Mouse (Mus musculus) adrenal gland, postnatal 25 days (tissue): ENCODE measurements at regions not wholly inside any gene's neighbourhood (a gene's known extent, or its start where the extent isn't known, plus 50 kb on each side); places are given as distances from the start of the nearest gene placed in this dataset.

Experiments
- DNase-seq: peaks from one replicate; pipeline ENCODE4 v3.0.0; 2021; ENCODE audit warnings: mixed read lengths

GRCm38 (mm10) chr9:120677216-120677615, 106.0 kb downstream of the Rpl14 start:
- DNase-seq = no peak

GRCm38 (mm10) chr9:120679822-120680426, 108.7 kb downstream of the Rpl14 start:
- no peak for DNase-seq

- no peak for DNase-seq
Measured at GRCm38 (mm10) chr9:120681404-120681803, 110.2 kb downstream of the Rpl14 start.

GRCm38 (mm10) chr9:120685961-120686360, 114.7 kb downstream of the Rpl14 start:
- no peak for DNase-seq

GRCm38 (mm10) chr9:120689025-120689424, 117.8 kb downstream of the Rpl14 start:
- DNase-seq = no peak

GRCm38 (mm10) chr9:120690510-120690909, 119.3 kb downstream of the Rpl14 start:
- no peak for DNase-seq

- DNase-seq = peak; percentile 82
Measured at GRCm38 (mm10) chr9:120690961-120691941, 120.0 kb downstream of the Rpl14 start.

GRCm38 (mm10) chr9:120691971-120692401, 120.7 kb downstream of the Rpl14 start:
- DNase-seq = no peak

GRCm38 (mm10) chr9:120694457-120694856, 123.2 kb downstream of the Rpl14 start:
- no peak for DNase-seq

- DNase-seq = no peak
Measured at GRCm38 (mm10) chr9:120695966-120696365, 124.7 kb downstream of the Rpl14 start.

GRCm38 (mm10) chr9:120697749-120698148, 126.5 kb downstream of the Rpl14 start:
- DNase-seq = no peak

GRCm38 (mm10) chr9:120699781-120700180, 128.5 kb downstream of the Rpl14 start:
- no peak for DNase-seq

- DNase-seq = no peak
Measured at GRCm38 (mm10) chr9:120702836-120703235, 131.6 kb downstream of the Rpl14 start.

GRCm38 (mm10) chr9:120703291-120703930, 132.2 kb downstream of the Rpl14 start:
- no peak for DNase-seq

- DNase-seq = no peak
Measured at GRCm38 (mm10) chr9:120706562-120707198, 135.4 kb downstream of the Rpl14 start.

GRCm38 (mm10) chr9:120708507-120708906, 137.3 kb downstream of the Rpl14 start:
- DNase-seq = no peak

- no peak for DNase-seq
Measured at GRCm38 (mm10) chr9:120709146-120709655, 138.0 kb downstream of the Rpl14 start.

GRCm38 (mm10) chr9:120712987-120713386, 141.7 kb downstream of the Rpl14 start:
- no peak for DNase-seq

GRCm38 (mm10) chr9:120715665-120716121, 144.4 kb downstream of the Rpl14 start:
- no peak for DNase-seq

GRCm38 (mm10) chr9:120718812-120719211, 147.6 kb downstream of the Rpl14 start:
- DNase-seq = no peak

- DNase-seq = no peak
Measured at GRCm38 (mm10) chr9:120721451-120722123, 150.3 kb downstream of the Rpl14 start.
